Mouse (Mus musculus) liver, embryonic 13.5 days (tissue): ENCODE measurements around the gene Dusp1. TPM values are rescaled to one million over a fixed set of nuclear protein-coding genes. Genes with fewer than 3 reads are reported as not detected.

Experiments
- ATAC-seq: fragments of 200-750 bp; cut with Nextera tagmentation; 2 replicates; pipeline ENCODE4 v1.8.0; 2017; ENCODE audit warnings: low read depth, mild to moderate bottlenecking, moderate number of reproducible peaks, moderate library complexity
- DNase-seq: peaks from one replicate; pipeline ENCODE4 v3.0.0; 2022
- H3K27ac ChIP-seq: fragments of 300-500 bp; sonication (generic); 2 replicates; pipeline ENCODE4 v1.5.1; 2015; ENCODE audit warnings: moderate library complexity, mild to moderate bottlenecking, inconsistent platforms
- H3K27me3 ChIP-seq: fragments of 300-500 bp; sonication (generic); 2 replicates; pipeline ENCODE4 v1.6.1; 2015; ENCODE audit warnings: mild to moderate bottlenecking, inconsistent platforms
- H3K36me3 ChIP-seq: fragments of 300-500 bp; sonication (generic); 2 replicates; pipeline ENCODE4 v1.6.1; 2015; ENCODE audit warnings: mild to moderate bottlenecking, inconsistent platforms
- H3K4me1 ChIP-seq: fragments of 300-500 bp; sonication (generic); replicated peaks from 2 replicates; pipeline ENCODE4 v1.6.1; 2015; ENCODE audit warnings: inconsistent platforms
- H3K4me2 ChIP-seq: fragments of 300-500 bp; sonication (generic); 2 replicates; pipeline ENCODE4 v1.6.1; 2015; ENCODE audit warnings: inconsistent platforms, mild to moderate bottlenecking, moderate library complexity
- H3K4me3 ChIP-seq: fragments of 300-500 bp; sonication (generic); replicated peaks from 2 replicates; pipeline ENCODE4 v1.5.1; 2015; ENCODE audit warnings: mild to moderate bottlenecking, inconsistent platforms
- H3K9ac ChIP-seq: fragments of 300-500 bp; sonication (generic); 2 replicates; pipeline ENCODE4 v1.6.1; 2015; ENCODE audit warnings: mild to moderate bottlenecking, inconsistent platforms
- H3K9me3 ChIP-seq: fragments of 300-500 bp; sonication (generic); replicated peaks from 2 replicates; pipeline ENCODE4 v1.6.1; 2016; ENCODE audit warnings: inconsistent platforms
- whole genome bisulfite sequencing: fragments of 180-500 bp; shearing (Covaris S2); methylation state at CpG from one replicate; pipeline ENCODE4 v1.1.7; 2015; ENCODE audit not compliant: insufficient replicate concordance; 5-methylcytosine and 5-hydroxymethylcytosine counted together
- polyA plus RNA-seq: library from polyadenylated mRNA; unstranded; fragments of >200 nt; fragmentation: Nextera tagmentation; extraction: Ambion mirVana; gene quantifications from 2 replicates; pipeline ENCODE4 v1.2.1, GENCODE M21; 2015

Gene Dusp1
- polyA plus RNA-seq, 1 experiment from 2014 or later = 22.2 TPM

DNA sequence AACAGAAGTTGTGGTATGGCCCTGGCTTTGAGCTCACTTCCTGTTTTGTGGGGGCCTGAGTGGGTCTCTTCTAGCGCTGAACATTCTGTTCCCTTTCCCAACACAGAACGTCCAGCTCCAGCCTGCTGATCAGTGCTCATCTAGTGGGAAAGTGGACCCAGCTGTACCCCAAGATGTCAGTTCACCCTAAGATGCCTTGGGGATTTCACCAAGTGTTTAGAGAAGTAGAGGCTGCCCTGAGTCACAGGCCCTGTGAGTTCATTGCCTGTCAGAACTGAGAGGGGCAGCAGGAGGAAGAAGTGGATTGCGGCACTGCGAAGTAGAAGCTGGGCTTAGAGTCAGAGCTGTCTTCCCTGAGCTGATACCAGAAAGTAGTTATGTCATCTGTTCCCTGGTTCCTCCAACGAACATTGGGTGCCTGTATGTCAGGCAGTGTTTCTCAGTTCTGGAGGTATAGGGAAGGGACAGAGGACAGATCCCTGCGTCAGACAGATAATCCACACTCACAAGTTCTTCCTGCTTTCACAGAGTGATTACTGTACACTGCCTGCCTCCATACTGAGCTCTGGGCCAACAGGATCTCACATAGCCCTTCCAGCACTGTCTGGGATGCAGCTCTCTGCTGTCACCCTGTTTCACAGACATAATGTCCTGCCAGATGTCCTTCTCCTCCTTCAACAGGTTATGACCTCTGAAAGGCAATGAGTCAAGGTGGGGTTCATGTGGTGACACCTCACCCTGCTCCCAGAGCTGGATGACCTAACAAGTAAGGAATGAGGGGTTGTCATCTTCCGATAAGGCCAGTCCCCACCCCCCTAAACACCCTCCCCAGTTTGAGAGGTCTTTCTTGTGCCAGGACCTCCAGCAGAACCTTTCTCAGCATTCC is 26.4 kb downstream of the Dusp1 start:
- Histone ChIP-seq H3K4me1 (peaks cover 66% of the 10 kb centered on the region), H3K9me3 (no peaks in the 10 kb centered on the region), H3K27ac (peak overlapping the region; percentile 81), H3K36me3 (no peaks in the 10 kb centered on the region), H3K27me3 (peaks cover 2% of the 10 kb centered on the region; the same call in 1 of the 2 replicates), H3K4me3 (no peak overlapping the region), H3K9ac (peak overlapping the region; percentile 65), H3K4me2 (peak overlapping the region; percentile 51)
- DNase-seq (no peak), ATAC-seq (peak; percentile 74)
- 24% methylated on average over 7 of the region's 7 CpGs for WGBS

GRCm38 (mm10) chr17:26534695-26535094 is 27.2 kb downstream of the Dusp1 start:
- 21% methylated on average over 5 of the region's 5 CpGs for WGBS
- peak; percentile 72 for ATAC-seq
- DNase-seq = no peak

GRCm38 (mm10) chr17:26533871-26534372 is 28.0 kb downstream of the Dusp1 start:
- Histone ChIP-seq H3K27me3 (0 out of 2 replicates have a peak, but pooled peaks cover 5% of the 10 kb centered on the region), H3K4me1 (peaks cover 66% of the 10 kb centered on the region), H3K4me2 (no peak overlapping the region), H3K4me3 (no peak overlapping the region), H3K36me3 (no peaks in the 10 kb centered on the region), H3K27ac (peak overlapping the region; percentile 81), H3K9me3 (no peaks in the 10 kb centered on the region), H3K9ac (0 out of 2 replicates have a peak overlapping the region, but pooled peaks have one; percentile 10)
- WGBS = 43% methylated on average over 5 of the region's 5 CpGs
- no peak for ATAC-seq
- DNase-seq = no peak

More at GRCm38 (mm10) chr17:26534695-26535094, 27.2 kb downstream of the Dusp1 start:
- H3K27me3 ChIP-seq = 0 out of 2 replicates have a peak, but pooled peaks cover 2% of the 10 kb centered on the region
- peaks cover 66% of the 10 kb centered on the region for H3K4me1 ChIP-seq
- peak overlapping the region; percentile 51 for H3K4me2 ChIP-seq
- H3K4me3 ChIP-seq = no peak overlapping the region
- peak overlapping the region; percentile 65 for H3K9ac ChIP-seq
- H3K36me3 ChIP-seq = no peaks in the 10 kb centered on the region
- H3K9me3 ChIP-seq = no peaks in the 10 kb centered on the region
- peak overlapping the region; percentile 81 for H3K27ac ChIP-seq

DNA sequence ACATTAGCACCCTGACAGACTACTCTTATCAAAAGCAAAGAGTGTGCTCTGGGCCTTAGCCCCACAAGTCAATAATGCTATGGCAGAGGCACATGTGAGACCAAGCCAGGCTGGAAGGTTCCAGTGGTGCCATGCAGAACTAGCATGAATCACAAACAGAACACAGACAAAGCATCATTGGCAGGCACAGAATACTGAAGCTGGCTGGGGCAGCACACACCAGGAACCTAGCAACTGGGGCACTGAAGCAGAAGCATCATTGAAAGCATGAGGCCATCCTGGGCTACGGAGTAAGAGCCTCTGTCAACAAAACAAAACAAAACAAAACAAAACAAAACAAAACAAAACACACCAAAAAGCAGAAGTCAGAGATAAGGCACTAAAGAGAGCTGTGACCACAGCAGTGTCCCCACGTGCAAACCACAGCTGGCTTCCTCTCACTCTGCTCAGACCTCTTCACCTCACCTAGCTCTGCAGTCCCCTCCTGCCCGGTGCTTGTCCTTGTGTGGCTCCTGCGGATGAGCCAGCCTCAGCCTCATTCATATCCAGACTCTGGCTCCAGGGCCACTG is 29.4 kb downstream of the Dusp1 start:
- Histone ChIP-seq H3K27me3 (peaks cover 5% of the 10 kb centered on the region; the same call in 1 of the 2 replicates), H3K9me3 (no peaks in the 10 kb centered on the region), H3K36me3 (no peaks in the 10 kb centered on the region), H3K9ac (no peak overlapping the region), H3K4me3 (no peak overlapping the region), H3K4me2 (no peak overlapping the region), H3K4me1 (peaks cover 59% of the 10 kb centered on the region), H3K27ac (peak overlapping the region; percentile 47; the same call in 1 of the 2 replicates)
- DNase-seq (no peak), ATAC-seq (no peak)
- 18% methylated on average over 4 of the region's 4 CpGs for WGBS

DNA sequence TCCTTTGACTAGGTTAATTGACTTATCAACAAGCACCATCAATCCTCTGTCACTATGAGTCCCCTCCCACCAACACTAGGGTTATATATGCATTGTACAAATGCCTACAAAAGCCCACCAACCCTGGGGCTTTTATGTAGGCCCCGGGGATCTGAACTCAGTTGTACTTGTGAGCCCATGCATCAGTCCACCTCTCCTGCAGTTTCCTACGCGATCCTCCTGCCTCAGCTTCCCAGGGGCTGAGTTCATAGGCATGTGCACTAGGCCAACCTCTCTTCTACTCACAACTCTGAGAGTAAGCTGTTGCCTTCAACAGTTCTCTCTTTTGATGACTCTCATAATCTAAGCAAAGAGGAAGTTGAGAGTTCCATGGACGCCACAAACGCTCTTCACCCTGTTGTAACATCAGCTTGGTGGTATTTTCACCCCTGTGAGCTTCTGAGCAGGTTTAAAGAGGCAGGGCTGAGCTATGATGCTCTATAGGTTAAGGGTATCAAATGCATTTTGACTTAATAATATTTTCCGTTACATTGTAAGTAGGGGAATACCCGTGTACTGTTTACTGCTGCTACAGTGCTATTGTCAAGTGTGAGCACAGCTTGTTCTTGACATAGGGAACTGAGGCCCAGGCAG is 30.4 kb downstream of the Dusp1 start:
- Histone ChIP-seq H3K27me3 (peaks cover 5% of the 10 kb centered on the region; the same call in 1 of the 2 replicates), H3K9ac (no peak overlapping the region), H3K36me3 (no peaks in the 10 kb centered on the region), H3K9me3 (no peaks in the 10 kb centered on the region), H3K4me3 (no peak overlapping the region), H3K4me1 (peaks cover 55% of the 10 kb centered on the region), H3K4me2 (no peak overlapping the region), H3K27ac (peak overlapping the region; percentile 47; the same call in 1 of the 2 replicates)
- WGBS = 66% methylated on average over 7 of the region's 7 CpGs
- no peak for ATAC-seq
- no peak for DNase-seq

GRCm38 (mm10) chr17:26530590-26531081 is 31.3 kb downstream of the Dusp1 start:
- H3K27me3 ChIP-seq = peaks cover 5% of the 10 kb centered on the region; the same call in 1 of the 2 replicates
- no peaks in the 10 kb centered on the region for H3K9me3 ChIP-seq
- H3K4me3 ChIP-seq = no peak overlapping the region
- no peak overlapping the region for H3K9ac ChIP-seq
- H3K36me3 ChIP-seq = no peaks in the 10 kb centered on the region
- ATAC-seq (no peak), DNase-seq (no peak)
- H3K27ac ChIP-seq = no peak overlapping the region
- WGBS = 71% methylated on average over 3 of the region's 3 CpGs
- peaks cover 48% of the 10 kb centered on the region for H3K4me1 ChIP-seq
- no peak overlapping the region for H3K4me2 ChIP-seq

DNA sequence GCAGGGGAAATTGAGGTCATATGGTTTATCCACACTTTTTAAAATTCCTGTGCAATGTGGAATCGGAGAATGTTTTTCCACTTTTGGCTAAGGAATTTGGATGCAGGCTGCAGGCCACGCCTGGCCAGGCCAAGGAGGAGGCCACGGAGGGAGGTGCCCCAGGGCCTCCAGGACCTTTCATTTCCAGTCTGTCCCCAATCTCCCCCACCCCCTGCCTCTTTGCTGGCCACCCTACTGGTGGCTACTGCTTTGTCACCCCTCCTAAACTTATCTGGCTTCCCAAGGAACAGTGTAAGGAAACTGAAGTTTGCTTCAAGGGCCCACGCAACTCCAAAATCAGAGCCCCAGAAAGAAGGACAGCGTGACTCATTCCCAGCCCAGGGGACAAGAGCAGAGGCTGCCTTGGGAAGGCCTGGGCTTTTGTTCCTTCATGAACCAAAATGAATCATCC is 32.1 kb downstream of the Dusp1 start:
- no peak overlapping the region for H3K27ac ChIP-seq
- H3K27me3 ChIP-seq = peaks cover 5% of the 10 kb centered on the region; the same call in 1 of the 2 replicates
- ATAC-seq (no peak), DNase-seq (no peak)
- H3K9ac ChIP-seq = no peak overlapping the region
- H3K4me2 ChIP-seq = no peak overlapping the region
- peaks cover 40% of the 10 kb centered on the region for H3K4me1 ChIP-seq
- H3K9me3 ChIP-seq = no peaks in the 10 kb centered on the region
- no peak overlapping the region for H3K4me3 ChIP-seq
- no peaks in the 10 kb centered on the region for H3K36me3 ChIP-seq
- WGBS = 74% methylated on average over 5 of the region's 5 CpGs

DNA sequence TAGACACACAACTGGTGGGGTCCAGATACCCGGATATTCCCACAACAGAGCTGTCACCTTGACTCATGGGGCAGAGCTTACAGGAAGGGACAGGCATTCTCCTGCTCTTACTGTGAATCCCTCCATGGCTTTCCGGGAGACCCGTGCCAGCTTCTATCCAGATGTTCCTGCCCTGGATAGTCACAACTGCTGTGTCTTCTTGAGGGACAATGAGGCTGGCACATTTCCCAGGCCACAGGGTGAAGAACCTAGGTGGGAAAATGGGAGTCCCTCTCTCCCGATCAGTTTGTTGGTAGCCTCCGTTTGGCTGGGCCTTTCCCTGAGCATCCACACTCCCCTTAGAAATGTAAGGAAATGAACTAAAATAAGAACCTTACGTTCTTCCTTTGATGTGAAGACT is 33.2 kb downstream of the Dusp1 start:
- 77% methylated on average over 6 of the region's 6 CpGs for WGBS
- peaks cover 32% of the 10 kb centered on the region for H3K4me1 ChIP-seq
- H3K9me3 ChIP-seq = no peaks in the 10 kb centered on the region
- no peak overlapping the region for H3K4me2 ChIP-seq
- H3K27ac ChIP-seq = no peak overlapping the region
- H3K9ac ChIP-seq = no peak overlapping the region
- peaks cover 5% of the 10 kb centered on the region; the same call in 1 of the 2 replicates for H3K27me3 ChIP-seq
- no peaks in the 10 kb centered on the region for H3K36me3 ChIP-seq
- H3K4me3 ChIP-seq = no peak overlapping the region
- no peak for ATAC-seq
- no peak for DNase-seq

GRCm38 (mm10) chr17:26527291-26527690 is 34.6 kb downstream of the Dusp1 start:
- no peak overlapping the region for H3K9ac ChIP-seq

DNA sequence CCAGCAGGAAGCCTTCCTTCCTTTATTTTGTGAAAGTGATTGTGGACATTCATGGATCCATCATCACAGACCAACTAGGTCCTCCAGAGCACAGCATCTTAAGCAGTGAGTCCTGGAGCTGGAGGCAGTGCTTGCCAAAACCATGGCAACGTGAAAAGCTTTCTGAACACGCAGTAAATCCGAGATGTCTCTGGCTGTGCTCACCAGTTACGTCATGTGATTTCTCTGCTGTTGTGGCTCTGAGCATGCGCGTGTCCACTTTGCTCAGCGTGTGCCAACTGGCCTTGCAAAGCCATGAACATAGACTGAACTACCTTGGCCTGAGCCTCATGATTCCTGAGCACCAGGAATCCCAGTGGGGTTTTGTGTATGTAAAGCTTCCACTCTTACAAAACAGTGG is 36.6 kb downstream of the Dusp1 start:
- H3K36me3 ChIP-seq = no peaks in the 10 kb centered on the region
- H3K9ac ChIP-seq = no peak overlapping the region
- WGBS = 80% methylated on average over 7 of the region's 7 CpGs
- no peak overlapping the region for H3K4me3 ChIP-seq
- no peak overlapping the region for H3K4me2 ChIP-seq
- DNase-seq (no peak), ATAC-seq (no peak)
- 0 out of 2 replicates have a peak, but pooled peaks cover 11% of the 10 kb centered on the region for H3K4me1 ChIP-seq
- H3K27ac ChIP-seq = no peak overlapping the region
- peaks cover 5% of the 10 kb centered on the region; the same call in 1 of the 2 replicates for H3K27me3 ChIP-seq
- no peaks in the 10 kb centered on the region for H3K9me3 ChIP-seq

More at GRCm38 (mm10) chr17:26527291-26527690, 34.6 kb downstream of the Dusp1 start:
- Histone ChIP-seq H3K9me3 (no peaks in the 10 kb centered on the region), H3K36me3 (no peaks in the 10 kb centered on the region), H3K4me1 (peaks cover 23% of the 10 kb centered on the region), H3K4me3 (no peak overlapping the region), H3K27me3 (peaks cover 5% of the 10 kb centered on the region; the same call in 1 of the 2 replicates), H3K4me2 (no peak overlapping the region), H3K27ac (no peak overlapping the region)
- WGBS = 88% methylated on average over 9 of the region's 9 CpGs
- no peak for DNase-seq
- ATAC-seq = no peak
